Mouse (Mus musculus) thymus, adult 2 months (tissue): Measurements from ENCODE around the gene Top3a. TPM values are rescaled to one million over a fixed set of nuclear protein-coding genes. Genes with fewer than 3 reads are reported as not detected.

ENCODE experiments used
- DNase-seq: peaks from one replicate; pipeline ENCODE4 v3.0.0; 2021
- H3K27ac ChIP-seq: fragments of 200-500 bp; 2 replicates; pipeline ENCODE4 v1.5.1; 2012; ENCODE audit warnings: low read length, control low read depth; ENCODE audit not compliant: control insufficient read depth, insufficient read depth
- H3K27me3 ChIP-seq: fragments of 200-500 bp; 2 replicates; pipeline ENCODE4 v1.6.1; 2012; ENCODE audit warnings: mild to moderate bottlenecking, low read length, moderate library complexity, mixed read lengths; ENCODE audit not compliant: control insufficient read depth, insufficient read depth
- H3K36me3 ChIP-seq: fragments of 200-500 bp; 2 replicates; pipeline ENCODE4 v1.6.1; 2012; ENCODE audit warnings: mild to moderate bottlenecking, low read length, moderate library complexity; ENCODE audit not compliant: control insufficient read depth, insufficient read depth
- H3K4me1 ChIP-seq: fragments of 200-500 bp; replicated peaks from 2 replicates; pipeline ENCODE4 v1.6.1; 2012; ENCODE audit warnings: low read length; ENCODE audit not compliant: control insufficient read depth, insufficient read depth
- H3K4me3 ChIP-seq: fragments of 200-500 bp; 2 replicates; pipeline ENCODE4 v1.5.1; 2012; ENCODE audit warnings: mild to moderate bottlenecking, low read length, control low read depth, moderate library complexity; ENCODE audit not compliant: control insufficient read depth, insufficient read depth
- CTCF ChIP-seq: fragments of 200-500 bp; IDR thresholded peaks from 2 replicates; pipeline ENCODE4 v1.5.1; 2012; ENCODE audit warnings: mild to moderate bottlenecking, control low read depth, low read length, moderate library complexity, borderline replicate concordance; ENCODE audit not compliant: control insufficient read depth, poor library complexity, insufficient read depth; ENCODE audit errors: extremely low read depth
- POLR2A ChIP-seq: fragments of 200-500 bp; IDR thresholded peaks from 2 replicates; pipeline ENCODE4 v1.6.1; 2012; ENCODE audit warnings: mild to moderate bottlenecking, low read length, control low read depth, moderate library complexity; ENCODE audit not compliant: control insufficient read depth, poor library complexity, insufficient read depth; ENCODE audit errors: extremely low read depth
- WGBS: fragments of 180-500 bp; shearing (Covaris S2); methylation state at CpG from one replicate; pipeline ENCODE4 v1.1.7; 2018; 5-methylcytosine and 5-hydroxymethylcytosine counted together
- polyA plus RNA-seq: library from polyadenylated mRNA; depleted of rRNA; stranded (reverse); fragments of >200 nt; gene quantifications from 2 replicates; pipeline ENCODE4 v1.2.3, GENCODE M21; 2012

The Top3a gene
- polyA plus RNA-seq, 1 experiment: 17.9 TPM

DNA sequence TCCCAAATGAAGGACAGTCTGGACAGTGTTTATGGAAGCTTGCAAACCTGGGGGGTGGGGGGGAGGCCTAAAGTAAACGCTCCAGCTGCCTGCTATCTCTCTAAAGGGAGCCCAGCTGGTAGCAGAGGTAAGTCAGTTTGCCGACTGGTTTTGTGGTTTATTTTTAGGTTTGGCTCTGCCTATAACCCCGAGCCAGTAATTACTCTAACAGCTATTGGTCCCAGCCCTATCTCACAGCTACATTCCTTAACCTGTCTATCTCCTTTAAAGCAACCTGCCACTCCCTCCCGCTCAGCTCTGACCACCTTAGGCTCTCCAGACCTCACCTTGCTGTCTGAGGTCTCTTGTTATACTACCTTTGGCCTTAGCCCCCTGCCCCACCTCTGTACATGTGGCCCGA is 57.9 kb downstream of the Top3a start:
- Histone ChIP-seq H3K27ac (no peak overlapping the region), H3K4me1 (no peaks in the 10 kb centered on the region), H3K27me3 (no peaks in the 10 kb centered on the region), H3K4me3 (no peak overlapping the region), H3K36me3 (peaks cover 79% of the 10 kb centered on the region)
- TF ChIP-seq CTCF (no peak), POLR2A (no peak)
- 66% methylated on average over 5 of the region's 5 CpGs for WGBS
- DNase-seq: no peak

DNA sequence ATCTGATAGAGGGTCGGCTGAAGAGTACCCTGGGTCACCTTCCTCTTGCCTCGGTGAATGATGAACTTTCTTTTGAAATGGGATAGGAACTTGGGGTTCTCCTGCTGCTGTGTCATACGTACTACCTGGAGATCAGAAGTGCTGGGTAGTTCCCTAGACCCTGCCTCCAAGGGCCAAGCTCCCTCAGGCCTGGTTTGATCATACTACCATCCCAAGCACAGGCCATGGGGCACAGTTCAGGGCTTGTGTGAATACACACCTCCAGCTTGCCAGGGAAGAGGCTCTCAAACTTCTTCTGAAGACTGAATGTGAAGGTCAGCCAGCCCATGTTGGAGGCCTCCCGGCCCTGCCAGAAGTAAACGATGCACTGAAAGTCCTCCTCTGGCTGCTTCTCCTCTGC is 61.3 kb downstream of the Top3a start:
- Histone ChIP-seq H3K4me3 (no peak overlapping the region), H3K4me1 (no peaks in the 10 kb centered on the region), H3K27ac (no peak overlapping the region), H3K27me3 (no peaks in the 10 kb centered on the region), H3K36me3 (peaks cover 72% of the 10 kb centered on the region)
- 99% methylated on average over 5 of the region's 5 CpGs for WGBS
- TF ChIP-seq CTCF: no peak
- TF ChIP-seq POLR2A: no peak
- DNase-seq: no peak

DNA sequence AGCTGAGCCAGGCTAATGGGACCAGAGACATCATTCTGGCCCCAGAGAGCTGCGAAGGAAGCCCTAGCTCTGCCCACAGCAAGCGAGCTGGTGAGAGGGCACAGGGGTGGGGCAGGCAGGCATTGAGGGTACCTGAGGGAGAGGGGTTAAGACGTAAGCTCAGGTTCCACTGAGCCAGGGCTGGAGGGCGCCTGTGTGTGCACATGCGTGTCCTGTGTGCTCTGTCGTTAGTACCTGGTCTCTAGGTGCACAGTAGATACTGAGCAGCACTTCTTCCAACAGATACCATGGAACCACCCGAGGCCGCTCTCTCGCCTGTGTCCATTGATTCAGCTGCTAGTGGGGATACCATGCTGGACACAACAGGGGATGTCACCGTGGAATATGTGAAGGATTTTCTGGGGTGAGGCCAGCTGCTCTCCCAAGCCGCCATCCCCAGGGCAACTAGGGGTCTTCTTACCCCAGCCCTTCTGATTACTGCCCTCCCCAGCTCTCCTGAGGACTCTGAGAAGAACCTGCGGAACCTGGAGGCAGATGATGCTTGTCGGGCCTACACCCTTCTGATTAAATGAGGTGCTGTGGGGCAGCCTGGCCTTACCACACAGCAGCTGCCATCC is 64.4 kb downstream of the Top3a start:
- no peak for DNase-seq

DNA sequence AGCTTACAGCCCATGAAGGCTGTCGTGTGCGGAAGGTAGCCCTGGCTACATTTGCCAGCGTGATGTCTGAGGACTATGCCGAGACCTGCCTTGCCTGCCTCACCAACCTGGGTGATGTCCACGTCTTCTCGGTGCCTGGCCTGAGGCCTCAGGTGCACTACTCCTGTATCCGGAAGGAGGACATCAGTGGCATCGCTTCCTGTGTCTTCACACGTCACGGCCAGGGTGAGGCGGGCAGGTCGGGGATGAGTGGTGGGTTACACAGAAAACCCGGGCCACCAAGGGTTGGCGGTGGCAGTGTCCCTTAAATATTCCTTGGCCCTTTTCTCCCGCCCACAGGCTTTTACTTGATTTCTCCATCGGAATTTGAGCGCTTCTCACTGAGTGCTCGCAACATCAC is 65.1 kb downstream of the Top3a start:
- WGBS: 97% methylated on average over 18 of the region's 18 CpGs
- TF ChIP-seq POLR2A (no peak), CTCF (no peak)

More for the DNA sequence above, 64.4 kb downstream of the Top3a start:
- H3K27me3 ChIP-seq: no peaks in the 10 kb centered on the region
- no peak for TF ChIP-seq POLR2A
- TF ChIP-seq CTCF: no peak
- H3K4me3 ChIP-seq: no peak overlapping the region
- 97% methylated on average over 13 of the region's 13 CpGs for WGBS
- no peak overlapping the region for H3K27ac ChIP-seq
- no peaks in the 10 kb centered on the region for H3K4me1 ChIP-seq
- H3K36me3 ChIP-seq: peaks cover 67% of the 10 kb centered on the region

DNA sequence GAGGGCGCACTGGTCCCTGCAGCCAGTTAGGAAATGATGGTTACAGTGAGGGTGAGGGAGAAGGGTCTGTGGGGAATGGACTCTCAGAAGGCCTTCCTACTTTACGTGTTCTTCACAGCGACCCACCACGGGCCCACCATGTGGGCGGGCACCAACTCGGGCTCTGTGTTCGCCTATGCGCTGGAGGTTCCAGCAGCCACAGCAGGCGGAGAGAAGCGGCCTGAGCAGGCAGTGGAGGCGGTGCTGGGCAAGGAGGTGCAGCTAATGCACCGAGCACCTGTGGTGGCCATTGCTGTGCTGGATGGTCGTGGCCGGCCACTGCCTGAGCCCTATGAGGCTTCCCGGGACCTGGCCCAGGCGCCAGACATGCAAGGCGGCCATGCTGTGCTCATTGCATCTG is 65.9 kb downstream of the Top3a start:
- H3K27me3 ChIP-seq: no peaks in the 10 kb centered on the region
- H3K4me1 ChIP-seq: no peaks in the 10 kb centered on the region
- no peak for DNase-seq
- 98% methylated on average over 17 of the region's 17 CpGs for WGBS
- H3K4me3 ChIP-seq: no peak overlapping the region
- peaks cover 67% of the 10 kb centered on the region for H3K36me3 ChIP-seq
- TF ChIP-seq CTCF (no peak), POLR2A (no peak)
- H3K27ac ChIP-seq: no peak overlapping the region

More for the DNA sequence above, 65.1 kb downstream of the Top3a start:
- peaks cover 70% of the 10 kb centered on the region for H3K36me3 ChIP-seq
- H3K27ac ChIP-seq: no peak overlapping the region
- no peak for DNase-seq
- H3K4me3 ChIP-seq: no peak overlapping the region
- H3K27me3 ChIP-seq: no peaks in the 10 kb centered on the region
- no peaks in the 10 kb centered on the region for H3K4me1 ChIP-seq

DNA sequence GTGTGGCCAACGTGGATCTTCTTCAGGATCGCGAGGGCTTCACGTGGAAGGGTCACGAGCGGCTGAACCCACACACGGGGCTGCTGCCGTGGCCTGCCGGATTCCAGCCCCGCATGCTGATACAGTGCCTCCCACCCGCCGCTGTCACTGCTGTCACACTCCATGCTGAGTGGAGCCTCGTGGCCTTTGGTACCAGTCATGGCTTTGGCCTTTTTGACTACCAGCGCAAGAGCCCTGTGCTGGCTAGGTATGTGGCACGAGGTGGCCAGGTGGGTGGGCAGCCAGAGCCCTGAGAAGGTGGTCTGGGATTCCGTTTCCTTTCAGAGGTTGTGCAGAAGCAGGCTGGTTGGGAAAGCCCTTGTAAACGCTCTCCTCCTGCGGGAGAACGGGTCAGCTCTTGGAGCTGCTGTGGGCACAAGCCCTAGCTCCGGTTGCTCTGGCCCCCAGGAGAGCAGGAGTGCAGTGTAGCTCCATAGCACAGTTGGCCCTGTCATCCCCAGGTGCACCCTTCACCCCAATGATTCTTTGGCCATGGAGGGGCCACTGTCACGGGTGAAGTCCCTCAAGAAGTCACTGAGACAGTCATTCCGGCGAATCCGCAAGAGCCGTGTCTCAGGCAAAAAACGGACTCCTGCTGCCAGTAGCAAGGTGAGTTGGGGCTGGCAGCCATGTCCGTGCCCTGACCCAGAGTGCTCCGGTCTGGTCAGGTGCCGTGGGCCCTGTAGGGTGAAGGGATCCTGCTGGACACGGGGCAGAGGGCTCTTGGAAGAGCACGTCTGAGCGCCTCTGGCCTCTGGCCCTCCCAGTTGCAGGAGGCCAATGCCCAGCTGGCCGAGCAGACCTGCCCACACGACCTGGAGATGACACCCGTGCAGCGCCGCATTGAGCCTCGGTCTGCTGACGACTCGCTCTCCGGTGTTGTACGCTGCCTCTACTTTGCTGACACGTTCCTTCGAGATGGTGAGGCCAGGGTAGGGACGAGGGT is 67.4 kb downstream of the Top3a start:
- no peak for DNase-seq
- TF ChIP-seq CTCF: no peak
- no peak for TF ChIP-seq POLR2A
- Histone ChIP-seq H3K27ac (no peak overlapping the region), H3K4me1 (no peaks in the 10 kb centered on the region), H3K4me3 (no peak overlapping the region), H3K27me3 (no peaks in the 10 kb centered on the region), H3K36me3 (peaks cover 54% of the 10 kb centered on the region)
- WGBS: 97% methylated on average over 45 of the region's 45 CpGs
